Mouse (Mus musculus): ENCODE data around the gene Tax1bp3.

- TF ChIP-seq CTCF (IDR thresholded peaks at IDR 0.05; ENCODE audit: low read depth, low read length) (no peak), POLR2A (IDR thresholded peaks at IDR 0.05; ENCODE audit: insufficient read depth, low read length) (no peak)
Observed at GRCm38 (mm10) chr11:73199879-73200278, 23.0 kb downstream of the Tax1bp3 start.

Data from ES-Bruce4 (cell line).